Mouse (Mus musculus) myocyte (in vitro differentiated cells): ENCODE data around the gene Itga1.

ENCODE experiments used
- CEBPB ChIP-seq: IDR thresholded peaks from 2 replicates; pipeline ENCODE4 v1.6.1; 2011; ENCODE audit warnings: mild to moderate bottlenecking, moderate library complexity; ENCODE audit not compliant: poor library complexity, insufficient read depth, severe bottlenecking
- E2F4 ChIP-seq: IDR thresholded peaks from one replicate; pipeline ENCODE4 v1.6.1; 2011; ENCODE audit warnings: mild to moderate bottlenecking, control low read depth, moderate library complexity; ENCODE audit not compliant: insufficient read depth
- MAX ChIP-seq: IDR thresholded peaks from one replicate; pipeline ENCODE4 v1.6.1; 2011; ENCODE audit warnings: low read depth, mild to moderate bottlenecking, control low read depth
- MYOD1 ChIP-seq, 3 experiments: IDR thresholded peaks; one replicate each; pipeline ENCODE4 v1.6.1; 2011; ENCODE audit warnings: control low read depth in 2 of 3, low read depth in 2 of 3, mild to moderate bottlenecking in 2 of 3, moderate library complexity in 1 of 3; ENCODE audit not compliant: insufficient read length in 2 of 3, control insufficient read depth in 1 of 3
- MYOG ChIP-seq, 3 experiments: IDR thresholded peaks; one replicate each; pipeline ENCODE4 v1.6.1; 2011; ENCODE audit warnings: control low read depth in 2 of 3, low read depth in 2 of 3, mild to moderate bottlenecking in 2 of 3; ENCODE audit not compliant: insufficient read length in 2 of 3, control insufficient read depth in 1 of 3, insufficient read depth in 1 of 3
- POLR2A ChIP-seq: IDR thresholded peaks from one replicate; pipeline ENCODE4 v1.6.1; 2011; ENCODE audit warnings: low read depth, mild to moderate bottlenecking, control low read depth, moderate library complexity; ENCODE audit not compliant: insufficient read length
- POLR2AphosphoS2 ChIP-seq: IDR thresholded peaks from one replicate; pipeline ENCODE4 v1.6.1; 2011; ENCODE audit warnings: low read depth, control low read depth; ENCODE audit not compliant: insufficient read length
- REST ChIP-seq: IDR thresholded peaks from one replicate; pipeline ENCODE4 v1.6.1; 2011; ENCODE audit warnings: mild to moderate bottlenecking, control low read depth, moderate library complexity; ENCODE audit not compliant: insufficient read depth, insufficient read length
- SRF ChIP-seq: IDR thresholded peaks from one replicate; pipeline ENCODE4 v1.6.1; 2011; ENCODE audit warnings: low read depth; ENCODE audit not compliant: control insufficient read depth, insufficient read length
- TCF12 ChIP-seq: IDR thresholded peaks from one replicate; pipeline ENCODE4 v1.6.1; 2011; ENCODE audit warnings: mild to moderate bottlenecking, control low read depth; ENCODE audit not compliant: poor library complexity, insufficient read depth, severe bottlenecking
- TCF3 ChIP-seq: IDR thresholded peaks from one replicate; pipeline ENCODE4 v1.6.1; 2011; ENCODE audit warnings: low read depth, control low read depth; ENCODE audit not compliant: insufficient read length
- USF1 ChIP-seq: IDR thresholded peaks from one replicate; pipeline ENCODE4 v1.6.1; 2011; ENCODE audit warnings: low read depth, mild to moderate bottlenecking, control low read depth, moderate library complexity

DNA sequence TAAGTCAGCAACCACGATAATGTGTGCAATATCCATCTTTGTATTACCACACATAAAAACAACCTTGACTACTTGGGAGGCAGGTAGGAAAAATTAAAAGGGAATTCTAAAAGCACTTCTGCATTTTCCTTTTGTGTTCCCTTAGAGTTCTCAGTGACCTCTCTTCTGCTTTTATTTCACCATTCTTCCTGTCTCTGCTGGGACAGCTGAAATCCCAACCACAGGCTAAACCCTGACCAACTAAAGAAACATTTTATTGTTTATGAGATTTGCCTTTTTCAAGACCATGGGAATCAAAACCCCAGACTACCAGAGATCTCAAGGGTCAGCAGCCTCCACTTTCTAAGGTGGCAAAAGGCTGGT, 33.8 kb downstream of the Itga1 start:
- TF ChIP-seq MYOD1 (IDR thresholded peaks at IDR 0.05; ENCODE audit: control insufficient read depth in 1 of 3, insufficient read length in 2 of 3, low read depth in 2 of 3) = no peak
- no peak for TF ChIP-seq POLR2A
- TF ChIP-seq CEBPB = no peak
- TF ChIP-seq USF1 = no peak
- no peak for TF ChIP-seq MAX
- no peak for TF ChIP-seq E2F4
- no peak for TF ChIP-seq TCF12
- TF ChIP-seq POLR2AphosphoS2 = no peak
- TF ChIP-seq MYOG (IDR thresholded peaks at IDR 0.05; ENCODE audit: control insufficient read depth in 1 of 3, insufficient read depth in 1 of 3, insufficient read length in 2 of 3, low read depth in 2 of 3) = no peak
- TF ChIP-seq REST = no peak
- TF ChIP-seq SRF = no peak
- TF ChIP-seq TCF3 = no peak
